Mouse (Mus musculus) frontal cortex, postnatal 14 days (tissue): ENCODE results near the gene Lrrc8b.
A peak's percentile ranks its signal among the peaks of the same experiment; 100 is the strongest.

ENCODE experiments used
- DNase-seq, 2 experiments: peaks; one replicate each; pipeline ENCODE4 v3.0.0; 2022; ENCODE audit warnings: low spot score in 2 of 2

Lrrc8b gene

GRCm38 (mm10) chr5:105517992-105518625 is 102.5 kb downstream of the Lrrc8b start:
- DNase-seq, result no peak

- no peak for DNase-seq
Observed at GRCm38 (mm10) chr5:105518626-105519095, 103.1 kb downstream of the Lrrc8b start.

GRCm38 (mm10) chr5:105519096-105519975 is 103.8 kb downstream of the Lrrc8b start, which contains the start of gene Lrrc8c:
TSS of gene Lrrc8c (plus strand) at chr5:105519388.
- peak; percentile 66 to 82 for DNase-seq

GRCm38 (mm10) chr5:105519976-105520300 is 104.4 kb downstream of the Lrrc8b start:
- DNase-seq, result peak in 1 of 2 experiments; percentile 11

- DNase-seq, result no peak
Observed at GRCm38 (mm10) chr5:105520442-105520965, 104.9 kb downstream of the Lrrc8b start.

- no peak for DNase-seq
Observed at GRCm38 (mm10) chr5:105523452-105523851, 107.9 kb downstream of the Lrrc8b start.

- no peak for DNase-seq
Observed at GRCm38 (mm10) chr5:105525004-105525403, 109.4 kb downstream of the Lrrc8b start.

- no peak for DNase-seq
Observed at GRCm38 (mm10) chr5:105526107-105526645, 110.6 kb downstream of the Lrrc8b start.

- DNase-seq, result no peak
Observed at GRCm38 (mm10) chr5:105526766-105527165, 111.2 kb downstream of the Lrrc8b start.

- DNase-seq, result no peak
Observed at GRCm38 (mm10) chr5:105527477-105528331, 112.1 kb downstream of the Lrrc8b start.

GRCm38 (mm10) chr5:105530576-105530975 is 115.0 kb downstream of the Lrrc8b start:
- DNase-seq, result no peak

- no peak for DNase-seq
Observed at GRCm38 (mm10) chr5:105535186-105535585, 119.6 kb downstream of the Lrrc8b start.

- no peak for DNase-seq
Observed at GRCm38 (mm10) chr5:105536172-105536571, 120.6 kb downstream of the Lrrc8b start.

GRCm38 (mm10) chr5:105537101-105537723 is 121.6 kb downstream of the Lrrc8b start:
- DNase-seq, result no peak
